Mouse (Mus musculus): ENCODE results near the gene Susd4.

DNA sequence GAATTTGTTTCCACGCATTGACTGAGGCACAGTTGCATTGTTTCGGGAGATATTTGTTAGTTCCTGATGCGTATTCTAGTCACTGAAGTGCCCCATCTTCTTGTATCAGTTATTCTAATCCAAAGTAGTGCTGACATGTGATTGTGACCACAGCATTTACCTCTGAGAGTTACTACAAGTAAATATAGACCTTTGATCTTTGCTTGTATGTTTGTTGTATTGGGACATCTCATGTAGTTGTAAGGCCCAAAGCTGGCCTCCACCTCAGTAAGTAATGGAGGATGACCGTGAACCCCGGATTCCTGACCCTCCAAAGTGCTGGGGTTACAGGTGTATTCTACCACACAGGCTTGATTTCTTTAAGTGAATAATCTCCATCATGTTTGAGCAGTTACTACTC is 152.5 kb downstream of the Susd4 start:
- no peak for TF ChIP-seq CTCF (IDR thresholded peaks at IDR 0.05; ENCODE audit: low read depth, low read length)
- no peak for TF ChIP-seq POLR2A (IDR thresholded peaks at IDR 0.05; ENCODE audit: extremely low read depth, insufficient read depth, low read length)
